18 mouse cellular contexts compared by ENCODE assay signal in the genomic region with DNA sequence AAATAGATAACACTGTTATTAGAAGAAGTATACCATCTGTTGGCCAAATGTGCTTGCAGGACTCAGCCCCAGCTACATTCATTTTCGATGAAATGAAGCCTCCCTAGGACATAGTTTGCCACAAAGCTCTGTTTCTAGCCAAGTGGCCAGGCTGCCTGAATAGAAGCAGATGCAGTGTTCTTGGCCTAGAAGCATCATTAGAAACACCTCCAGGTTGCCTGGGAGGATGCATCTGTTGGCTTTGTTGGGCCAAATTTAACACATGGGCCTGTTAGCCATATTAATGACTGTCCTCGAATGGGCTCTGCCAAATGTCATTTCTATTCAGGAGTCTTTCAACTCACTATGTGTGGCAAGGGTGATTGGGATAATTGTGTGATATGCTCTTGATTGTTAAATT.
DNase-seq lines count a peak whose midpoint lies in the region; ATAC-seq lines count a peak whose summit lies in the region.
"Had no signal": no experiment of that assay in that cellular context is flagged by ENCODE, and none has a peak within 500 bp of the region (broad histone marks: within the 10 kb centered on the region; RNA-seq: fewer than 3 reads in every experiment).

No protein-coding gene starts in this region.

- no peak overlapping the region for H3K4me2 ChIP-seq in forebrain, embryonic 16.5 days (ENCODE audit: low read length)
- H3K4me2 ChIP-seq in kidney, embryonic 16.5 days (replicated peaks; ENCODE audit: low read depth, low read length): no peak overlapping the region
- H3K4me2 ChIP-seq: embryonic facial prominence, embryonic 15.5 days; liver, embryonic 12.5 days had no signal

- no peaks in the 10 kb centered on the region for H3K27me3 ChIP-seq in forebrain, embryonic 16.5 days (replicated peaks; ENCODE audit: control insufficient read depth, insufficient read depth, low read length)
- H3K27me3 ChIP-seq in kidney, embryonic 16.5 days (ENCODE audit: insufficient read depth, low read length): no peaks in the 10 kb centered on the region
- H3K27me3 ChIP-seq: embryonic facial prominence, embryonic 15.5 days; liver, embryonic 12.5 days; megakaryocyte, embryonic 14.5 days had no signal

- no peak overlapping the region for H3K4me3 ChIP-seq in forebrain, embryonic 16.5 days (replicated peaks; ENCODE audit: low read length)
- H3K4me3 ChIP-seq in kidney, embryonic 16.5 days (ENCODE audit: low read length): no peak overlapping the region
- H3K4me3 ChIP-seq: embryonic facial prominence, embryonic 15.5 days; liver, embryonic 12.5 days; megakaryocyte, embryonic 14.5 days had no signal

- DNase-seq in left cerebral cortex, postnatal 4 days: peak; percentile 70
- DNase-seq in left cerebral cortex, postnatal 14 days (ENCODE audit: low spot score in 2 of 2): no peak
- DNase-seq in cerebellum, adult 18-20 months: peak; percentile 86 to 87
- DNase-seq in layer of hippocampus, postnatal 25 days (ENCODE audit: extremely low spot score in 1 of 2, low spot score in 1 of 2): peak; percentile 26 to 39
- no peak for DNase-seq in ovary, postnatal 10 days (ENCODE audit: low spot score)
- DNase-seq in embryo, embryonic 11 days: no peak
- DNase-seq: adrenal gland, postnatal 25 days; heart, adult 11 months; heart, postnatal 10 days; kidney, postnatal 14 days; right cerebral cortex, postnatal 14 days; thymus, adult 2 months had no signal

- no peak overlapping the region for H3K9ac ChIP-seq in forebrain, embryonic 16.5 days (replicated peaks; ENCODE audit: low read depth, low read length)
- H3K9ac ChIP-seq in kidney, embryonic 16.5 days (replicated peaks; ENCODE audit: low read length): no peak overlapping the region
- H3K9ac ChIP-seq: embryonic facial prominence, embryonic 15.5 days; liver, embryonic 12.5 days had no signal

- intact Hi-C loops in left cerebral cortex, postnatal 4 days (cut with DNase I): no loop called here
- intact Hi-C loops in left cerebral cortex, postnatal 14 days (cut with DNase I): no loop called here

- H3K27ac ChIP-seq in forebrain, embryonic 16.5 days (ENCODE audit: low read length): no peak overlapping the region
- no peak overlapping the region for H3K27ac ChIP-seq in kidney, embryonic 16.5 days (ENCODE audit: low read length)
- H3K27ac ChIP-seq: embryonic facial prominence, embryonic 15.5 days; liver, embryonic 12.5 days had no signal

- H3K9me3 ChIP-seq in forebrain, embryonic 16.5 days (ENCODE audit: control insufficient read depth, low read length): no peaks in the 10 kb centered on the region
- H3K9me3 ChIP-seq in kidney, embryonic 16.5 days (ENCODE audit: low read length): no peaks in the 10 kb centered on the region
- H3K9me3 ChIP-seq: embryonic facial prominence, embryonic 15.5 days; liver, embryonic 12.5 days; megakaryocyte, embryonic 14.5 days had no signal

- ATAC-seq in forebrain, embryonic 16.5 days: peak; percentile 82
- ATAC-seq in kidney, embryonic 16.5 days (ENCODE audit: low FRiP score, low TSS enrichment): no peak
- ATAC-seq: intestine, embryonic 16.5 days; liver, embryonic 12.5 days had no signal

- 60% methylated on average over 2 of the region's 2 CpGs for WGBS in forebrain, embryonic 16.5 days
- 84% methylated on average over 2 of the region's 2 CpGs for WGBS in kidney, embryonic 16.5 days

- H3K4me1 ChIP-seq in forebrain, embryonic 16.5 days (replicated peaks; ENCODE audit: control insufficient read depth, insufficient read depth, low read length): no peaks in the 10 kb centered on the region
- H3K4me1 ChIP-seq in kidney, embryonic 16.5 days (ENCODE audit: insufficient read depth, low read length): no peaks in the 10 kb centered on the region
- H3K4me1 ChIP-seq: embryonic facial prominence, embryonic 15.5 days; liver, embryonic 12.5 days; megakaryocyte, embryonic 14.5 days had no signal

- no peaks in the 10 kb centered on the region for H3K36me3 ChIP-seq in forebrain, embryonic 16.5 days (ENCODE audit: control insufficient read depth, insufficient read depth)
- no peaks in the 10 kb centered on the region for H3K36me3 ChIP-seq in kidney, embryonic 16.5 days (ENCODE audit: insufficient read depth, low read length)
- H3K36me3 ChIP-seq: embryonic facial prominence, embryonic 15.5 days; liver, embryonic 12.5 days had no signal

Comparison
In these comparisons a context has a peak if more than half of its experiments do, and no peak if none do; other contexts are left out.
1. DNase-seq: peak in left cerebral cortex, postnatal 4 days (single experiment), cerebellum, adult 18-20 months (2 of 2) and layer of hippocampus, postnatal 25 days (2 of 2); none in left cerebral cortex, postnatal 14 days (0 of 2), ovary, postnatal 10 days (single experiment) and embryo, embryonic 11 days (single experiment).